Mouse (Mus musculus): Measurements from ENCODE around the gene Elmo1.

The Elmo1 gene

GRCm38 (mm10) chr13:20501923-20502322 lies 411.5 kb downstream of the Elmo1 start:
- ATAC-seq (ENCODE audit: insufficient number of reproducible peaks, low FRiP score, low TSS enrichment) = no peak

GRCm38 (mm10) chr13:20503371-20503770 lies 413.0 kb downstream of the Elmo1 start:
- ATAC-seq (ENCODE audit: insufficient number of reproducible peaks, low FRiP score, low TSS enrichment) = peak; percentile 64

GRCm38 (mm10) chr13:20507381-20508129 lies 417.2 kb downstream of the Elmo1 start:
- ATAC-seq (ENCODE audit: insufficient number of reproducible peaks, low FRiP score, low TSS enrichment) = no peak

- ATAC-seq (ENCODE audit: insufficient number of reproducible peaks, low FRiP score, low TSS enrichment) = no peak
Measured at GRCm38 (mm10) chr13:20511026-20511425, 420.6 kb downstream of the Elmo1 start.

GRCm38 (mm10) chr13:20512317-20513240 lies 422.2 kb downstream of the Elmo1 start:
- no peak for ATAC-seq (ENCODE audit: insufficient number of reproducible peaks, low FRiP score, low TSS enrichment)

GRCm38 (mm10) chr13:20514721-20515120 lies 424.3 kb downstream of the Elmo1 start:
- no peak for ATAC-seq (ENCODE audit: insufficient number of reproducible peaks, low FRiP score, low TSS enrichment)

GRCm38 (mm10) chr13:20516096-20516495 lies 425.7 kb downstream of the Elmo1 start:
- no peak for ATAC-seq (ENCODE audit: insufficient number of reproducible peaks, low FRiP score, low TSS enrichment)

GRCm38 (mm10) chr13:20517702-20518101 lies 427.3 kb downstream of the Elmo1 start:
- ATAC-seq (ENCODE audit: insufficient number of reproducible peaks, low FRiP score, low TSS enrichment) = no peak

- no peak for ATAC-seq (ENCODE audit: insufficient number of reproducible peaks, low FRiP score, low TSS enrichment)
Measured at GRCm38 (mm10) chr13:20521492-20521891, 431.1 kb downstream of the Elmo1 start.

- ATAC-seq (ENCODE audit: insufficient number of reproducible peaks, low FRiP score, low TSS enrichment) = no peak
Measured at GRCm38 (mm10) chr13:20523671-20524070, 433.3 kb downstream of the Elmo1 start.

GRCm38 (mm10) chr13:20525844-20526243 lies 435.4 kb downstream of the Elmo1 start:
- ATAC-seq (ENCODE audit: insufficient number of reproducible peaks, low FRiP score, low TSS enrichment) = peak; percentile 69; the same call in 1 of the 2 replicates

GRCm38 (mm10) chr13:20537053-20537452 lies 446.7 kb downstream of the Elmo1 start:
- peak; percentile 81 for ATAC-seq (ENCODE audit: insufficient number of reproducible peaks, low FRiP score, low TSS enrichment)

- 0 out of 2 replicates have a peak, but pooled peaks have one; percentile 28 for ATAC-seq (ENCODE audit: insufficient number of reproducible peaks, low FRiP score, low TSS enrichment)
Measured at GRCm38 (mm10) chr13:20537487-20537886, 447.1 kb downstream of the Elmo1 start.

GRCm38 (mm10) chr13:20538216-20539070 lies 448.0 kb downstream of the Elmo1 start:
- ATAC-seq (ENCODE audit: insufficient number of reproducible peaks, low FRiP score, low TSS enrichment) = peak; percentile 32

GRCm38 (mm10) chr13:20539631-20540030 lies 449.2 kb downstream of the Elmo1 start:
- ATAC-seq (ENCODE audit: insufficient number of reproducible peaks, low FRiP score, low TSS enrichment) = no peak

- no peak for ATAC-seq (ENCODE audit: insufficient number of reproducible peaks, low FRiP score, low TSS enrichment)
Measured at GRCm38 (mm10) chr13:20546568-20547204, 456.3 kb downstream of the Elmo1 start.

GRCm38 (mm10) chr13:20549983-20550382 lies 459.6 kb downstream of the Elmo1 start:
- no peak for ATAC-seq (ENCODE audit: insufficient number of reproducible peaks, low FRiP score, low TSS enrichment)

GRCm38 (mm10) chr13:20551559-20551958 lies 461.2 kb downstream of the Elmo1 start:
- ATAC-seq (ENCODE audit: insufficient number of reproducible peaks, low FRiP score, low TSS enrichment) = peak; percentile 80

GRCm38 (mm10) chr13:20555853-20556452 lies 465.6 kb downstream of the Elmo1 start:
- ATAC-seq (ENCODE audit: insufficient number of reproducible peaks, low FRiP score, low TSS enrichment) = no peak
